Mouse (Mus musculus): ENCODE data around the gene Cacnb1. TPM values are rescaled to one million over a fixed set of nuclear protein-coding genes. Genes with fewer than 3 reads are reported as not detected.
A peak's percentile ranks its signal among the peaks of the same experiment; 100 is the strongest.

The Cacnb1 gene
- 16.0 and 25.6 TPM in 2 replicates for polyA plus RNA-seq (2012; rRNA removed)

DNA sequence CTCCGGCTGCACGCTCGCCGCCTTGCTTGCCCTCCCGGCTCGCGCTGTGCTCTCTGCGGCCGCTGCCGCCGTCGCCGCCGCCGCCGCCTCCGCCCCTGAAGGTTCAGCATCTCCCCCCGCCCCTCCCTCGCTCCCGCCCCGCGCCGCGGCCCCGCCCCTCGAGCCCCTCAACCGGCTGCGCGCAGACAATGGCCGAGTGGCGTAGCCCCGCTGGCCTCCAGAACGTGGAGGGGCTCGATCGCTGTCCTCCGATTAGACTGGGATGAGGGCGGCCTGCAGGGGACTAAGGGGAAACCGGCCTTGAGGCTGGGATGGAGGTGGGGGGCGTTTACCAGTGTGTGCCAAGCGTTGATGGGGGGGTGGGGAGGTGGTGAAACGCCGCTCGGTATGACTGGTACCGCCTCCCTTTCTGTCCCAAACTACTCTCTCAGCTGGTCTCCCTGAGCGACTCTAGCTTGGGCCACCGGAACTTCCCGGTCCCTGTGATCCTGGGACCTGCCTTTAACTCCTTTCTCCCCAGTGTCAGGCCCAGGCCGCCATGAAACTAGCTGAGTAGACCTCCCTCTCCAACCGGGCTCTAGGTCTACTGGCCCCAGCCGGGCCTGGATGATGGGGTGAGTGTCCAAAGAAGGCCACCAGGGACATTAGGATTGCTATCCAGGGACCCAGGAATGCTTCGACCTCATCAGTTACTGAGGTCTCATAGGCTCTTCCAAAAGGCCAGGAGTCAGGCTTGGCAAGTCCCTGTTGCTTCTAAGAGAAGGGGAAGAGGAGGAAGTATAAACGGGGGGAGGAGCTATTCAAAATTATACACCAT, at the start of gene Cacnb1:
TSS of gene Cacnb1 (minus strand) at position 480 of the 817 bp plus-strand sequence.
- WGBS = 1% methylated on average over 52 of the region's 52 CpGs
- Histone ChIP-seq H3K4me1 (ENCODE audit: control insufficient read depth, insufficient read depth, low read length) (peaks cover 8% of the 10 kb centered on the region), H3K4me3 (replicated peaks; ENCODE audit: extremely low read depth, low read depth, low read length) (peak within 1 kb of the TSS; percentile 95)
- no peak for TF ChIP-seq CTCF (IDR thresholded peaks at IDR 0.05; ENCODE audit: insufficient read depth, low read length)
- peak; percentile 39; the same call in 1 of the 2 replicates for TF ChIP-seq POLR2A (IDR thresholded peaks at IDR 0.05; ENCODE audit: borderline replicate concordance, extremely low read depth, low read depth, low read length)
- peak; percentile 76 for DNase-seq

DNA sequence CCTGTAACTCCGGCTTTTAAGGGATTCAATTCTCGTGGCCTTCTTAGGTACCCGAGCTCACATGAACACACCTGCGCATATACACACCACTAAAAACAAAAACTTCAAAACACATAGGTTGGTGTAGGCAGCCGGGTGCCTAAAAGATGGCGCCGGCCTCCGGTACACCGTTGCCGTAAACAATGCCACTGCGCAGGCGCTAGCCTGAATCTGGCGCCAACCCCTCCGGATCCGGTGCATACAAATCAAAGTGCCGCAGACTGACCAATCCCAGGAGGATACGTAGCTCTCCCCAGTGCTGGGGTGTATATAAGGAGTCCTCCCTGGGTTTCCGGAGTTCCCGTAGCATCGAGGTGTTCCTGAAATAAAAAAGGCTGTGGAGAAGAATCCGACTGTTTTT, 44.4 kb upstream of the Cacnb1 start:
- 92% methylated on average over 21 of the region's 21 CpGs for WGBS
- no peak for DNase-seq
- no peak for TF ChIP-seq CTCF (IDR thresholded peaks at IDR 0.05; ENCODE audit: insufficient read depth, low read length)
- no peak overlapping the region for H3K4me3 ChIP-seq (replicated peaks; ENCODE audit: extremely low read depth, low read depth, low read length)
- H3K4me1 ChIP-seq (ENCODE audit: control insufficient read depth, insufficient read depth, low read length) = no peaks in the 10 kb centered on the region

DNA sequence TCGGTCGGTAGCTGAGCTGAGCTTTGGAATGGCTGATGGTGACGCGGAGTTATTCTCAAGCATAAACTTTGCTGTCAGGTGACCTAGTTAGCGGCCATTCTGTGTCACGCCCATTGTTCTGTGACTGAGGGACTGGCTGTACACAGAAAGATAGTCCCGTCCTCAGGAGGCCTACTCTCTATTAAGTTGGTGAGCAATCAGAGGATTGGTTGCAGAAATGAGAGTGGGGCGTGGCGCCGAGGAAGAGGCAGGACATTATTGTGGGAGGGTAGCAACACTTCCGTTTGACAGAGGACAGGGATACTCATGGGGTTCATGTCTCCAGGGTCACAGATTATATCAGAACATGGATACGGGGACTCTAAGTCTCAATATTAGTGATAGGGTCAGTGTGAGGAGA, 43.4 kb upstream of the Cacnb1 start:
- TF ChIP-seq CTCF (IDR thresholded peaks at IDR 0.05; ENCODE audit: insufficient read depth, low read length) = no peak
- no peak for TF ChIP-seq POLR2A (IDR thresholded peaks at IDR 0.05; ENCODE audit: borderline replicate concordance, extremely low read depth, low read depth, low read length)
- no peak overlapping the region for H3K4me3 ChIP-seq (replicated peaks; ENCODE audit: extremely low read depth, low read depth, low read length)
- 89% methylated on average over 12 of the region's 12 CpGs for WGBS
- no peaks in the 10 kb centered on the region for H3K4me1 ChIP-seq (ENCODE audit: control insufficient read depth, insufficient read depth, low read length)
- DNase-seq = no peak

DNA sequence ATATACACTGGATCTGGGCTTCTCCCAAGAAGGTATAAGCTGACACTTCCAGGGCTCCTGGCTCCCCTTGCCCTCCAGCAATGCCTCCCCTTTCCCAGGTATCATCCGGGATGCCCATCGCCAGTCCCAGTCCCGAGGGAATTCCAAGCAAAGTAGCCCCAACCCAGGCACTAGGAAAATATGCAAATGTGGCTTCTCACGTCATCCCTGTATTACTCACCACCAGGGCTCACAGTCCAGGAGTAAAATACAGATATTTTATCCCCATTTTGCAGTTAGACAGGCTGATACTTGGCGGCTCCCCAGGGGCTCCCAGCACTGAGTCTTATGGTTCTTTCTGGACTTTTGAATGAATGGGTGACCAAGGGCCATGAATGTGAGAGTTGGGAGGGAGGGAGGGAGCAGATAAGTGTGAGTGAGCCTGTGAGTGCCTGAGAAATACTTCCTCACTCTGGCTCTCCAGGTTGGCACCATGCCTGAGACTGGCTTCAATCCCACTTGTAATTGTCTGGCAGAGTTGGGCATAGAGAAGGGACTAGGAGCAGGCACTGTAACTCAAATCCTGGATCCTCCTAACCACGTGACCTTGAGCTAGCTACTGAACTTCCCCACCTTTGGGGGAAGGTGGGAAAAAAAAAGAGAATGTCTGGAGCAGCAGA, 39.2 kb upstream of the Cacnb1 start:
- Histone ChIP-seq H3K4me1 (ENCODE audit: control insufficient read depth, insufficient read depth, low read length) (no peaks in the 10 kb centered on the region), H3K4me3 (replicated peaks; ENCODE audit: extremely low read depth, low read depth, low read length) (no peak overlapping the region)
- WGBS = 51% methylated on average over 6 of the region's 6 CpGs
- no peak for TF ChIP-seq POLR2A (IDR thresholded peaks at IDR 0.05; ENCODE audit: borderline replicate concordance, extremely low read depth, low read depth, low read length)
- no peak for TF ChIP-seq CTCF (IDR thresholded peaks at IDR 0.05; ENCODE audit: insufficient read depth, low read length)
- peak; percentile 42 for DNase-seq

DNA sequence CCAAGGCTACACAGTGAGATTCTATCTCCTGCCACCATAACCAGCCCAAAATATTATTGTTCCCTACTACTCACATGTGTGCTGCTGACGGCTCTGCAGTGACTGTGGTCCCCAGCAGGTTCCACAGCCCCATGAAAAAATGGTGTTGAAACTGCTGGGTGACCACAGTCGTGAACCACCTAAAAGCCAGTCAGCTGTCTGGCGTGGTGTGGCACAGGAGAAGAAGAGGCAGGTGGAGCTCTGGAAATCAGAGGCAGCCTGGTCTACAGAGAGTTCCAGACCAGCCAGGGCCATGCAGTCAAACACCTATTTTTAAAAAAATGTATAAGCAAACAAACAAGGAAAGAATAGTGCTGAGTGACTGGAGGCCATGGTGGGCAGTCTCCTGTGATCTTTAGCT, 38.6 kb upstream of the Cacnb1 start:
- DNase-seq = no peak
- TF ChIP-seq POLR2A (IDR thresholded peaks at IDR 0.05; ENCODE audit: borderline replicate concordance, extremely low read depth, low read depth, low read length) (no peak), CTCF (IDR thresholded peaks at IDR 0.05; ENCODE audit: insufficient read depth, low read length) (no peak)
- 64% methylated on average over 3 of the region's 3 CpGs for WGBS
- Histone ChIP-seq H3K4me3 (replicated peaks; ENCODE audit: extremely low read depth, low read depth, low read length) (no peak overlapping the region), H3K4me1 (ENCODE audit: control insufficient read depth, insufficient read depth, low read length) (no peaks in the 10 kb centered on the region)

DNA sequence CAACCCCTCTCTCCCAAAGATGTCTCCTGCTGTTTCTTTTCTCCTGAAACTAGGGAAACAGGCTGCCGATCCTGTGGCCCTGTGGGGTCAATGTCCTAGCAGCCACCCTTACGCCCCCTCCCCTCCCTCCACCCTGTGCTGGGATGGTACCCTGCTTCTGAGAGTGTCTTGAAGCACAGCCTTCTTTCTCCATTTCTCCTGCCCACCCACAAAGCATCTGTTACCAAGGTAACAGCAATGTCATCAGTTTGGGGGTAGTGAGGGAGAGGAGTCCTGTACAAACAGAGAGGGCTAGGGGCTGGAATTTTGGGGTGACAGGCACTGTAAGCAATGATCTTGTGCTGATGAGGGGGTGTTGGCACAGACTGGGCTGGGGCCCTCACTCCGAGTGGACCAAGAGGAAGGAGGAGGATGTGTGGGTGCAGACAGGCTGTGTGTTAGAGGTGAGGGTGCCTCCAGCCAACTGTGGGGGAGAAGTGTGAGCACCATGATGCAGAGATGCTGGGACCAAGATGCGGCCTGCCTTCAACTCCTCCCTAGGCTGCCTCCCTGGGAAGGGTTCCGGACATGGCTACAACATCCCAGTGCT, 37.4 kb upstream of the Cacnb1 start:
- DNase-seq = no peak
- WGBS = 67% methylated on average over 5 of the region's 5 CpGs
- TF ChIP-seq CTCF (IDR thresholded peaks at IDR 0.05; ENCODE audit: insufficient read depth, low read length) = no peak
- TF ChIP-seq POLR2A (IDR thresholded peaks at IDR 0.05; ENCODE audit: borderline replicate concordance, extremely low read depth, low read depth, low read length) = no peak
- Histone ChIP-seq H3K4me3 (replicated peaks; ENCODE audit: extremely low read depth, low read depth, low read length) (no peak overlapping the region), H3K4me1 (ENCODE audit: control insufficient read depth, insufficient read depth, low read length) (no peaks in the 10 kb centered on the region)

DNA sequence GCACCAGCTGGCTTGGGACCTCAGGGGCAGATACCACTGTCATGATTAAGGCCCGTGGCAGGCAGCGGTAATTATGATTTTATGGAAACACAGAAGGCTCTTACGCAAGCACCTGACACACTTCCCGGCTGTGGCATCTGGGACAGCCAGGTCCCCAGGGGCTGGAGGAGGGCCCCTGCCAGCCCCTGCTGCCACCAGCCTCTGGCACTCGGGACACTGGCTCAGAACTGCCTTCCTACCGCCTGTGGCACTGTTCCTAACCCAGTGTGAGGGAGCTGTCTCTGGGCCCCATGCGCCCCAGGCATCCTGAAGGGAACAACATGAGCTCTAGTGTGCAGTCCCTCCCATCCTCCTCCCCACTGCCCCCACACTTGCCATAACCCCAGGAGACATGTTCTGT, 36.8 kb upstream of the Cacnb1 start:
- TF ChIP-seq POLR2A (IDR thresholded peaks at IDR 0.05; ENCODE audit: borderline replicate concordance, extremely low read depth, low read depth, low read length) = no peak
- TF ChIP-seq CTCF (IDR thresholded peaks at IDR 0.05; ENCODE audit: insufficient read depth, low read length) = no peak
- no peaks in the 10 kb centered on the region for H3K4me1 ChIP-seq (ENCODE audit: control insufficient read depth, insufficient read depth, low read length)
- WGBS = 63% methylated on average over 7 of the region's 7 CpGs
- H3K4me3 ChIP-seq (replicated peaks; ENCODE audit: extremely low read depth, low read depth, low read length) = no peak overlapping the region
- no peak for DNase-seq

DNA sequence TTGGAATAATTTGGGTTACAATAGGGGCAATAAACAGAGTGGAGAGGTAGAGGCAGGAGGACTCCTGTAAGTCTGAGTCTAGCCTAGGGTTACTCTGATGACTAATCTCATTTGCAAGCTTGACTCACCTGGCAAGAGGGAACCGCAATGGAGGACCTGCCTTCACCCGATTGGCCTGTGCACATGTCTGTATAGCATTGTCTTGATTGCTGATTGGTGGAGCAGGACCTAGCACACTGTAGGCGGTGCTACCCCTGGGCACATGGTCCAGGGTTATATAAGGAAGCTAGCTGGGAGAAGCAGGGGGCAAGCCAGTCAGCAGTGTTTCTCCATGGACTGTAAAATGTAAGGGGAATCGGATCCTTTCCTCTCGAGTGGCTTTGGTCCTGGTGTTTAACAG, 35.2 kb upstream of the Cacnb1 start:
- TF ChIP-seq POLR2A (IDR thresholded peaks at IDR 0.05; ENCODE audit: borderline replicate concordance, extremely low read depth, low read depth, low read length) (no peak), CTCF (IDR thresholded peaks at IDR 0.05; ENCODE audit: insufficient read depth, low read length) (no peak)
- Histone ChIP-seq H3K4me3 (replicated peaks; ENCODE audit: extremely low read depth, low read depth, low read length) (no peak overlapping the region), H3K4me1 (ENCODE audit: control insufficient read depth, insufficient read depth, low read length) (peaks cover 1% of the 10 kb centered on the region; the same call in 1 of the 2 replicates)
- 79% methylated on average over 5 of the region's 5 CpGs for WGBS
- no peak for DNase-seq

DNA sequence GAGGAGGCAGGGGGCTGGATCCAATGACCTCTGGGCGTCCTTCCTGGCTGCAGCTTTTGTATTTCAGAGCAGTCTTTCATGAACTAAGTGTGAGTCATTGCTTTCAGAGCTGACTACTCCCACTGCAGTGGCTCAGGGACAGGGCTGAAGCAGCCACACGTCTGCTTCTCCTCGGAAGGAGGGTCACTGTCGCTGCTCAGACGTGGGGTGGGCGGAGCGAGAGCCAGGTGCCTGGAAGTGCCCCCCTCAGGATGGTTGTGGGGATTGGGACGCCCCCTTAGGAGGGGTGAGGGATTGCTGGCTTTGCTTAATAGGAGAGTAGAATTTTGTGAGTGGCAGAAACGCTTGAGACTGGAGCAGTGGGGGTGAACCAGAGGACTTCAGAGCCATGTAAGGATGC, 34.6 kb upstream of the Cacnb1 start:
- H3K4me3 ChIP-seq (replicated peaks; ENCODE audit: extremely low read depth, low read depth, low read length) = no peak overlapping the region
- H3K4me1 ChIP-seq (ENCODE audit: control insufficient read depth, insufficient read depth, low read length) = peaks cover 6% of the 10 kb centered on the region; the same call in 1 of the 2 replicates
- DNase-seq = no peak
- TF ChIP-seq CTCF (IDR thresholded peaks at IDR 0.05; ENCODE audit: insufficient read depth, low read length) (no peak), POLR2A (IDR thresholded peaks at IDR 0.05; ENCODE audit: borderline replicate concordance, extremely low read depth, low read depth, low read length) (no peak)
- 25% methylated on average over 9 of the region's 9 CpGs for WGBS

All from lung, adult 2 months (tissue).